Mouse (Mus musculus): ENCODE data around the gene Ubtd2. TPM values are rescaled to one million over a fixed set of nuclear protein-coding genes. Genes with fewer than 3 reads are reported as not detected.

Ubtd2 gene
- polyA plus RNA-seq, 1 experiment: 0.16 TPM

- peaks cover 79% of the 10 kb centered on the region for H3K36me3 ChIP-seq (ENCODE audit: control insufficient read depth)
- H3K9me3 ChIP-seq (ENCODE audit: control insufficient read depth, low read length): no peaks in the 10 kb centered on the region
- no peak overlapping the region for H3K4me3 ChIP-seq (replicated peaks)
- TF ChIP-seq TAL1 (IDR thresholded peaks at IDR 0.05; ENCODE audit: low read length) (no peak), GATA1 (IDR thresholded peaks at IDR 0.05; ENCODE audit: low read length) (no peak)
- H3K4me1 ChIP-seq (ENCODE audit: control insufficient read depth): peaks cover 62% of the 10 kb centered on the region
- H3K27me3 ChIP-seq (ENCODE audit: control insufficient read depth): no peaks in the 10 kb centered on the region
Measured at GRCm38 (mm10) chr11:32552401-32553090, 97.4 kb downstream of the Ubtd2 start.

- Histone ChIP-seq H3K27me3 (ENCODE audit: control insufficient read depth) (no peaks in the 10 kb centered on the region), H3K4me3 (replicated peaks) (no peak overlapping the region), H3K36me3 (ENCODE audit: control insufficient read depth) (peaks cover 77% of the 10 kb centered on the region), H3K9me3 (ENCODE audit: control insufficient read depth, low read length) (no peaks in the 10 kb centered on the region), H3K4me1 (ENCODE audit: control insufficient read depth) (peaks cover 59% of the 10 kb centered on the region)
- no peak for TF ChIP-seq GATA1 (IDR thresholded peaks at IDR 0.05; ENCODE audit: low read length)
Measured at GRCm38 (mm10) chr11:32553311-32554140, 98.4 kb downstream of the Ubtd2 start.

GRCm38 (mm10) chr11:32554141-32555091 is 99.2 kb downstream of the Ubtd2 start:
- Histone ChIP-seq H3K9me3 (ENCODE audit: control insufficient read depth, low read length) (no peaks in the 10 kb centered on the region), H3K4me3 (replicated peaks) (no peak overlapping the region), H3K4me1 (ENCODE audit: control insufficient read depth) (peaks cover 62% of the 10 kb centered on the region), H3K27me3 (ENCODE audit: control insufficient read depth) (no peaks in the 10 kb centered on the region), H3K36me3 (ENCODE audit: control insufficient read depth) (peaks cover 76% of the 10 kb centered on the region)
- no peak for TF ChIP-seq GATA1 (IDR thresholded peaks at IDR 0.05; ENCODE audit: low read length)
- no peak for TF ChIP-seq TAL1 (IDR thresholded peaks at IDR 0.05; ENCODE audit: low read length)

GRCm38 (mm10) chr11:32555103-32555689 is 100.0 kb downstream of the Ubtd2 start:
- Histone ChIP-seq H3K4me1 (ENCODE audit: control insufficient read depth) (peaks cover 61% of the 10 kb centered on the region), H3K27me3 (ENCODE audit: control insufficient read depth) (no peaks in the 10 kb centered on the region), H3K9me3 (ENCODE audit: control insufficient read depth, low read length) (no peaks in the 10 kb centered on the region), H3K36me3 (ENCODE audit: control insufficient read depth) (peaks cover 74% of the 10 kb centered on the region), H3K4me3 (replicated peaks) (no peak overlapping the region)
- TF ChIP-seq GATA1 (IDR thresholded peaks at IDR 0.05; ENCODE audit: low read length): no peak
- TF ChIP-seq TAL1 (IDR thresholded peaks at IDR 0.05; ENCODE audit: low read length): no peak

- no peak overlapping the region for H3K4me3 ChIP-seq (replicated peaks)
Measured at GRCm38 (mm10) chr11:32556333-32556990, 101.3 kb downstream of the Ubtd2 start.

GRCm38 (mm10) chr11:32558026-32558425 is 102.9 kb downstream of the Ubtd2 start:
- no peak for TF ChIP-seq GATA1 (IDR thresholded peaks at IDR 0.05; ENCODE audit: low read length)
- Histone ChIP-seq H3K4me1 (ENCODE audit: control insufficient read depth) (peaks cover 38% of the 10 kb centered on the region), H3K4me3 (replicated peaks) (no peak overlapping the region), H3K36me3 (ENCODE audit: control insufficient read depth) (peaks cover 68% of the 10 kb centered on the region), H3K9me3 (ENCODE audit: control insufficient read depth, low read length) (no peaks in the 10 kb centered on the region), H3K27me3 (ENCODE audit: control insufficient read depth) (no peaks in the 10 kb centered on the region)

More at GRCm38 (mm10) chr11:32556333-32556990, 101.3 kb downstream of the Ubtd2 start:
- Histone ChIP-seq H3K4me1 (ENCODE audit: control insufficient read depth) (peaks cover 48% of the 10 kb centered on the region), H3K9me3 (ENCODE audit: control insufficient read depth, low read length) (no peaks in the 10 kb centered on the region), H3K27me3 (ENCODE audit: control insufficient read depth) (no peaks in the 10 kb centered on the region), H3K36me3 (ENCODE audit: control insufficient read depth) (peaks cover 70% of the 10 kb centered on the region)
- TF ChIP-seq TAL1 (IDR thresholded peaks at IDR 0.05; ENCODE audit: low read length): no peak
- no peak for TF ChIP-seq GATA1 (IDR thresholded peaks at IDR 0.05; ENCODE audit: low read length)

GRCm38 (mm10) chr11:32558677-32559076 is 103.5 kb downstream of the Ubtd2 start:
- no peak overlapping the region for H3K4me3 ChIP-seq (replicated peaks)
- no peak for TF ChIP-seq GATA1 (IDR thresholded peaks at IDR 0.05; ENCODE audit: low read length)
- no peak for TF ChIP-seq TAL1 (IDR thresholded peaks at IDR 0.05; ENCODE audit: low read length)
- peaks cover 35% of the 10 kb centered on the region for H3K4me1 ChIP-seq (ENCODE audit: control insufficient read depth)
- peaks cover 68% of the 10 kb centered on the region for H3K36me3 ChIP-seq (ENCODE audit: control insufficient read depth)
- no peaks in the 10 kb centered on the region for H3K27me3 ChIP-seq (ENCODE audit: control insufficient read depth)
- no peaks in the 10 kb centered on the region for H3K9me3 ChIP-seq (ENCODE audit: control insufficient read depth, low read length)
